Mouse (Mus musculus) lung, postnatal 14 days (tissue): Measurements from ENCODE around the gene Npas3.

Experiments used
- DNase-seq: peaks from one replicate; pipeline ENCODE4 v3.0.0; 2021

The Npas3 gene

GRCm38 (mm10) chr12:54004606-54005005 lies 756.1 kb downstream of the Npas3 start:
- DNase-seq = no peak

- no peak for DNase-seq
Observed at GRCm38 (mm10) chr12:54005546-54005945, 757.1 kb downstream of the Npas3 start.

DNA sequence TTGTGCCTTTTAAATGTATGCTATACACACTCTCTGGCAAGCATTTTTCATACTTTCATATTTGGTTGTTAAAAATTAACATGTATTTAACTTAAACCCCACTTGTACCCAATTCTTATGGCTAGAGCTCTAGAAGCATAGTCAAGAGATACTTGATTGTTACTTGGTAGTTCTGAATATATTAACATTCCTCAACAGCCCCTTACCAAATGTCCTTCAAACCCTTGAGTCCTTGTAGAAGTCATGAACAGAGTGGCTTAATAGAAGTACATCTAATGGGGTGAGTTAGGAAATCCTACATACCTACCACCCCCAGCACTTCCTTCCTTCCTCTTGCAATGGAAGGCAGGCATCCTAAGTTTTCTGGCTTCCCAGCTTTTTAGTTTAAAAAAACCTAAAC lies 766.8 kb downstream of the Npas3 start:
- no peak for DNase-seq

DNA sequence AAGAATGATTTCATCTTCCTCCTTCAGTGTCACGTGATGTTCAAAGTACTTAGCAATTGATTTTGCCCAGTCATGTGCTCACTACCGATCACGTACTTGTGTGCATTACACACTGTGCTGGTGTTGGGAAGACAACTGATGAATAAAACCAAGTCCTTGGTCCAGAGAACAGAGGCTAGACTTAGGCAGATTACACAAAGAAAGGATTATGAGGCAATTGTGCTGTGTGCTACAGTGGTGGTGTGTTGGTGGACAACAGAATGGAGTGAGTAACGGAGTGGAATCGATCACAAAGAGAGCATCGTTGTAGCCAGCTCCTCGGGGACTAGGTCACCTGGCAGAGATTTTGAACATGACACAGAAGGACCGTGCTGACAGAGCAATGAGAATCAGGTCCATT lies 769.5 kb downstream of the Npas3 start:
- DNase-seq = no peak

- DNase-seq = no peak
Observed at GRCm38 (mm10) chr12:54019979-54020378, 771.5 kb downstream of the Npas3 start.

DNA sequence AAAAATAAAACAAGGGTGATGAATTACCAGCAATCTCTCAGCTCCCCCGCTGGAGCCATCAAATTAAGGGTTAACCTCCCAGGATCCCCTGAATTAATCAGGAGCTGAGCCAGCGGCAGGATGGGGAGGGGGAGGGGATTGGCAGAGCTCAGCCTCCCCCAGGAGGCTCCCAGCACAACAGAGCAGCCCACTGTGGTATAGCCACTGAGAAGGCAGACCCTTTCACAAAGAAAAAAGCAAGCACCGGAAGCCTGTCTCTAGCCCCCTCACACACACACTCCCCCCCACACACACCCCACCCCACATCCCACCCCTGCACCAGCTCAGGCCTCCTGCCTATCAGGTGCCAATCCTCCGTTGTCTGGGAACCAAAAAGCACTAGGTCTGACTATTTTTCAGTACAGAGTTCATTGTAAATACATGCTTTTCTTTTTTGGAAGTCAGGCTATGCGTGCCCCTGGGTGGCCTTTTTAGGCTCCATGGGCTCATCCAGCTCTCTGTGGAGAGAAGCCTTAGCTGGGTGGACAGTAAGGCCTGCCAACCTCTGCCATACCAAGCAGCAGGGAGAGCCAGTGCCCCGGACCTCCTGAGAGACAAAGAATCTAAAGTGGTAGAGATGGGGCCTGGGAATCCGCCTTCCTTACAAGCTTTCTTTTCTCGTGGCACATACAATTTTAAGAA lies 786.3 kb downstream of the Npas3 start:
- no peak for DNase-seq

DNA sequence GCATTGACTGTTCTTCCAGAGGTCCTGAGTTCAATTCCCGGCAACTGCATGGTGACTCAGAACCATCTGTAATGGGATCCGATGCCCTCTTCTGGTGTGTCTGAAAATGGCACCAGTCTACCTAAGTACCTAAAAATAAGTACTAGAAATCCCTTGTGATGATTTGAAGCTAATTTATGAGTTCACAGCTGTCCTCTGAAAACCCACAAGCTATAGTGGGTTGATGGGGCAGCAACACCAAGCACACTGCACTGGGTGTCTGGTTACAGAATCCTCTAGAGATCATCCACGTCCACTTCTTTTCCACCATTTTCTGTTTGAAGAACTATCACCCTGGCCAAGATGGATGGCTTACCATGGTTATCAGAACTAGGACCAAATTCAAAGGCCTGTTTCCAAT lies 789.1 kb downstream of the Npas3 start:
- no peak for DNase-seq

DNA sequence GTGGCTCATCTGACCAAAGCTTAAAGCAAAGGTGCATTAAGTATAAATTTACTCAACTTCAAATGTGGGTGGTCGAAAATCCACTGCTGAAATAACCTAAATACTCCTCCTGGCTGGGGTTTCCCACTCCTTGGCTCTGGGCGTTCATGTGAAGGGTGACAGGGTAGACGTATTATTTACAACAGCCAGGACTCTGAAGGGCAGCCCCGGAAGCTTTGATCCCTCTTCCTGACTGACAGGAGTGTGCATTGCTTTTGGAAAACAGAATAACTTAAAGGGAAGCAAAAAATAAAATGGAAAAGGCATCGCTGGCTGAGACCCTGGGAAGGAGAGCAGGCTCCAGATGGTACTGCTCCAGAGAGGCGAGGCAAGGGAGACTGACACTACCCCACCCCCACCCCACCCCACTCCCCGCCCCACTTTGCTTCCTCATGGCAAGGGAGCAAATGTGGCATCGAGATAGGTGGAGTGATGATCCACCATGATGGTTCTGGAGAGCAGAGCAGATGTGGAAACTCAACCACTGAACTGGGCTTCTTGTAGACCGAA lies 794.6 kb downstream of the Npas3 start:
- DNase-seq = no peak

- DNase-seq = no peak
Observed at GRCm38 (mm10) chr12:54044606-54045334, 796.3 kb downstream of the Npas3 start.

- no peak for DNase-seq
Observed at GRCm38 (mm10) chr12:54045360-54045759, 796.9 kb downstream of the Npas3 start.

DNA sequence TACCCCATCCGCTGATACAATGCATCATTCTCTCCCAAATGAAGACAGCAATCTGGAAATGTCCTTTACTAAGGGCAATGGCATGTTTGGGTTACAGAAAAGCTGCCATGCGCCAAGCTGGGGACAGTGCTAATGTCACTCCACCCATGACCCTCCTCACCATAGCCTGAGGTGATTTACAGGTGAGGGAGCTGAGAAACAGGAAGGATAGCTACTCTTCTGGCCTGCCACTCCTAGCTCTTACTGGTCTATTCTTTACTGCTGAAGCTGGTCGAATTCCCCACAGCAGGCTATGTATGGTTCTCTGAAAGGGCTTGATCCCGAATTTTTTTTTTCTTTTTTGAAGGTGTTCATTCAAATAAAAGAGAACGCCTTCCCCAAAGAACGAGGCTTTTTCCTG lies 798.3 kb downstream of the Npas3 start:
- DNase-seq = no peak

- DNase-seq = no peak
Observed at GRCm38 (mm10) chr12:54048126-54048525, 799.6 kb downstream of the Npas3 start.

DNA sequence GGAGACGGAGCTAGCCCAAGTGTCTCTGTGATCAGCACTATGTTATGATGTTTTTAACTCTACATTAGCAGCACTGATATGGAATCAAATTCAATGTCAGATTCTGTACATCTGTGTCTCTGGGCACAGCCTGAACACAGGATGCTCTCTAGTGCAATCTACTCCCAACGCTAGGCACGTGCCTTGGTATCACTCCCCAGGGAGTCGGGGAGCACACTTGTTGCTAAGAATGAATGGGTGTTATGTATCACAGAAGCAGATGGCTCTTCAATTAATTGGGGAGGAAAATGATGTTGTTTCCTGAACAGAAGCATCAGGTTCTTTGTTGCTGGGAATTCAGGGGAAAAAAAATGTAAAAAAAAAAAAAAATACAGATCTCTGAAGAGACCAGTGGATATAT lies 801.4 kb downstream of the Npas3 start:
- DNase-seq = no peak

DNA sequence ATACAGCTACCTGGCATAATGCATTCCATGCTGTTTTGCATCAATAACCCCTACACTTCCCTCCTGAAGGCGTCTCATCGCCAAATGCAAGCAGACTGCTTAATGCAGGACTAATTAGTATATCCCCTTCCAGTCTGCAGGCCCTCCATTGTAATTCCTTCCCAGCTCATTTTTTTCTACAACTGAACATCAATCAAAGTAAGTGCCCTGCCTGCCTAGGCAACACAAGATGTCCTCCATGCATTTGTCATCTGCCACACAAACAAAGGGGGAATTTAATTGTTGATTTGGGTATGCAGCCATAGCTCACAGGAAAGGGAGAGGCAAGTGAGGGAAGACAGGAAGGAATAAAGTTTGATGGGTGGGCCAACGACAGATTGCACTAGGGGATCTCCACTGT lies 804.5 kb downstream of the Npas3 start:
- no peak for DNase-seq

DNA sequence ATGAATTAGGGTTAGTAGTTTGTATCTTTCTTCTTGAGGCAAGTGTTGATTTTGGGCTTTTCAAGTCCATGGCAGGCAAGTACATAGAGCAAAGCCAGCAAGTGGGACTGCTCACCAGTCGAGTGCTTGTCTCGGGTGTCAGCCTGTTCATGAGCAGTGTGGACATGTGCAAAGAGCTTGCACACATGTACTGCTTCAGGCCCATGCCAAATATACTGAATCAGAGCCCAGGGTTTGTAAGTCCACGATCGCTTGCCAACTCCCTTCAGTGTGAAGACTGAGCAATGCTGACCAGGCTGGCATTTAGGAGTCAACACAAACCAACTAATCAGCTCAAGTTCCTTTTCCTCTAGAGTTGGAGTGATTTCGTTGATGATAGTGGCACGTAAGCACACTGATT lies 805.1 kb downstream of the Npas3 start:
- no peak for DNase-seq

DNA sequence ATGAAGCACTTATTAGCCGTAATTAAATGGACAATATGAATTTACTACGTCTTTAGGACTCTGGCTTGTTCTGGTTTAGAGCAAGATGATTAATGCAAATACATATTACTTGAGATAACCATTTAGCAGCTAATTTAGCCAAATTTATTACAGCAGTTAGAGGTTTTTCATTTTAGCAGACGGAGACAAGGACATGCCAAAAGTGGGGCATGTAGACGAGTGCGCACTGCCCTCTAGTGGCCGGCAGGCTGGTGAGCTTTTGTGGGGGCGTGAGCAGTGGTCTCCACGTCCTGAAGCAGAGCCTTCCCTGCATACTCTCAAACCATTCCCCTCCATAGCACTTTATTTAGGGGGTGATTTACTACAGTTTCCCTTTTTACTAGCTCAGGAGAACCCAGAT lies 812.3 kb downstream of the Npas3 start:
- peak; percentile 75 for DNase-seq

GRCm38 (mm10) chr12:54061168-54061567 lies 812.7 kb downstream of the Npas3 start:
- DNase-seq = no peak

- no peak for DNase-seq
Observed at GRCm38 (mm10) chr12:54064986-54065385, 816.5 kb downstream of the Npas3 start.

DNA sequence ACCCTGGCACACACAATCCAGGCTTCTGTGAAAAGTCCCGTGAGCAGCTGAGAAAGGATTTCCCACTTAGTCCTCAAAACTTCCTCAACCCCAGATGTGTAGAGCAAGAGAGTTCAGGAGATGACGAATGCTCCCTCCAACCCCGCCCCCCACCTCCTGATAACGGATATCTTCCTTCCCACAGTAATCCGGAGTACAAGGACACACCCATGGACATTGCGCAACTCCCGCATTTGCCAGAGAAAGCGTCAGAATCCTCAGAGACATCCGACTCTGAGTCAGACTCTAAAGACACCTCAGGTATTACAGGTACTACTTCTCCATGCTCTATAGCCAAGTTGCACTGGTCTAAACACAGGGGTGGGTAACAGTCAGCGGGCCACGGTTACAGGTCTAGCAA lies 817.1 kb downstream of the Npas3 start:
- no peak for DNase-seq

- DNase-seq = no peak
Observed at GRCm38 (mm10) chr12:54067419-54067818, 818.9 kb downstream of the Npas3 start.

GRCm38 (mm10) chr12:54067886-54068756 lies 819.6 kb downstream of the Npas3 start:
- peak; percentile 32 for DNase-seq

GRCm38 (mm10) chr12:54068757-54069146 lies 820.3 kb downstream of the Npas3 start:
- no peak for DNase-seq

DNA sequence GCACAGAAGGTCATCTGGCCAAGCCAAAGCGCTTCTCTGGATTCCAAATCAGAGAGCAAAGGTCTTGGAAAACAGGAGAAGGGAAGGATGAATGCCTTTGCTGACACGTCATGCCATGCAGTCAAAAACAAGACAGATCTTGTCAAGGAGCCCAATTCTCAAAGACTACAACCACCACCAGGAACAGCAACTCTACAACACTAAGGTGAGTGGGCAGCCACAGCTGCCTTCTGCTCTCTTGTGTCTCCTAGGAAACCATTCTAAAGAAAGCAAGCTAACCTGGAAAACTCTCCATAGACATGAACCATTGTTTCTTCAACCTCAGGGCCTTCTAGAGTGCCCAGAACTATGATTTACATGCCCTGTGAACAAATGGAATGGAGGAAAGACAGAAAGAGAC lies 825.5 kb downstream of the Npas3 start:
- DNase-seq = no peak
